Mouse (Mus musculus): Measurements from ENCODE around the gene Itgb6.

GRCm38 (mm10) chr2:60712891-60713290 is 9.6 kb downstream of the Itgb6 start:
- TF ChIP-seq CTCF (conservative IDR thresholded peaks at IDR 0.05; ENCODE audit: low read length) (no peak), NANOG (IDR thresholded peaks at IDR 0.05; ENCODE audit: borderline replicate concordance, low read length) (no peak)
